Mouse (Mus musculus) naive thymus-derived CD4-positive, alpha-beta T cell, adult 2 months (primary cell): ENCODE measurements around the gene Pgghg.

ENCODE experiments used
- DNase-seq: peaks from one replicate; pipeline ENCODE4 v3.0.0-alpha.2; 2011; ENCODE audit warnings: low read depth

Pgghg gene

GRCm38 (mm10) chr7:140941222-140942051 lies at the start of gene Pgghg:
Gene Pgghg (plus strand): TSS chr7:140941391.
- DNase-seq: peak; percentile 90

- DNase-seq: no peak
Measured at GRCm38 (mm10) chr7:140894031-140894430, 47.2 kb upstream of the Pgghg start.

- no peak for DNase-seq
Measured at GRCm38 (mm10) chr7:140894611-140895010, 46.6 kb upstream of the Pgghg start.

GRCm38 (mm10) chr7:140897863-140898262 lies 43.3 kb upstream of the Pgghg start:
- no peak for DNase-seq

GRCm38 (mm10) chr7:140899121-140899520 lies 42.1 kb upstream of the Pgghg start:
- no peak for DNase-seq

- no peak for DNase-seq
Measured at GRCm38 (mm10) chr7:140900220-140900619, 41.0 kb upstream of the Pgghg start, which contains the start of gene Cox8b. Gene Cox8b (minus strand): TSS chr7:140900446.

GRCm38 (mm10) chr7:140902036-140902875 lies 38.9 kb upstream of the Pgghg start:
- DNase-seq: no peak

- DNase-seq: peak; percentile 78
Measured at GRCm38 (mm10) chr7:140903212-140903611, 38.0 kb upstream of the Pgghg start.

GRCm38 (mm10) chr7:140905642-140906081 lies 35.5 kb upstream of the Pgghg start:
- no peak for DNase-seq

GRCm38 (mm10) chr7:140907131-140907530 lies 34.1 kb upstream of the Pgghg start:
- DNase-seq: no peak

- DNase-seq: no peak
Measured at GRCm38 (mm10) chr7:140907697-140908096, 33.5 kb upstream of the Pgghg start.

- DNase-seq: no peak
Measured at GRCm38 (mm10) chr7:140908181-140908580, 33.0 kb upstream of the Pgghg start.

- peak; percentile 82 for DNase-seq
Measured at GRCm38 (mm10) chr7:140908634-140909107, 32.5 kb upstream of the Pgghg start.

GRCm38 (mm10) chr7:140912293-140912692 lies 28.9 kb upstream of the Pgghg start:
- DNase-seq: no peak

GRCm38 (mm10) chr7:140912846-140913482 lies 28.2 kb upstream of the Pgghg start:
- DNase-seq: no peak

- no peak for DNase-seq
Measured at GRCm38 (mm10) chr7:140914031-140914690, 27.0 kb upstream of the Pgghg start.

- no peak for DNase-seq
Measured at GRCm38 (mm10) chr7:140919911-140920310, 21.3 kb upstream of the Pgghg start.

- no peak for DNase-seq
Measured at GRCm38 (mm10) chr7:140920418-140921029, 20.7 kb upstream of the Pgghg start, which contains the start of gene Nlrp6. Gene Nlrp6 (plus strand): TSS chr7:140920902.

- no peak for DNase-seq
Measured at GRCm38 (mm10) chr7:140921225-140921975, 19.8 kb upstream of the Pgghg start.

- DNase-seq: peak; percentile 37
Measured at GRCm38 (mm10) chr7:140922398-140923069, 18.7 kb upstream of the Pgghg start.
